Mouse (Mus musculus) embryonic facial prominence, embryonic 14.5 days (tissue): ENCODE measurements around the gene Creb1. TPM values are rescaled to one million over a fixed set of nuclear protein-coding genes. Genes with fewer than 3 reads are reported as not detected.

Experiments
- ATAC-seq: fragments of 200-750 bp; cut with Nextera tagmentation; 2 replicates; pipeline ENCODE4 v1.8.0; 2017; ENCODE audit warnings: low read depth, moderate number of reproducible peaks, moderate TSS enrichment
- DNase-seq: peaks from one replicate; pipeline ENCODE4 v3.0.0-alpha.2; 2015; ENCODE audit warnings: low spot score
- H3K27ac ChIP-seq: fragments of 300-500 bp; sonication (generic); replicated peaks from 2 replicates; pipeline ENCODE4 v1.5.1; 2014; ENCODE audit warnings: low read depth, mild to moderate bottlenecking, low read length, moderate library complexity
- H3K27me3 ChIP-seq: fragments of 300-500 bp; sonication (generic); replicated peaks from 2 replicates; pipeline ENCODE4 v1.6.1; 2014; ENCODE audit warnings: low read length; ENCODE audit not compliant: control insufficient read depth, insufficient read depth
- H3K36me3 ChIP-seq: fragments of 300-500 bp; sonication (generic); 2 replicates; pipeline ENCODE4 v1.6.1; 2014; ENCODE audit warnings: low read length, mixed read lengths; ENCODE audit not compliant: control insufficient read depth, insufficient read depth
- H3K4me1 ChIP-seq: fragments of 300-500 bp; sonication (generic); 2 replicates; pipeline ENCODE4 v1.6.1; 2014; ENCODE audit warnings: antibody characterized with exemption, low read length; ENCODE audit not compliant: control insufficient read depth, insufficient read depth
- H3K4me2 ChIP-seq: fragments of 300-500 bp; sonication (generic); 2 replicates; pipeline ENCODE4 v1.6.1; 2014; ENCODE audit warnings: low read depth, mild to moderate bottlenecking, low read length, moderate library complexity, mixed read lengths
- H3K4me3 ChIP-seq: fragments of 300-500 bp; sonication (generic); 2 replicates; pipeline ENCODE4 v1.5.1; 2014; ENCODE audit warnings: low read depth, mild to moderate bottlenecking, low read length
- H3K9ac ChIP-seq: fragments of 300-500 bp; sonication (generic); 2 replicates; pipeline ENCODE4 v1.6.1; 2014; ENCODE audit warnings: low read depth, mild to moderate bottlenecking, low read length, moderate library complexity, mixed read lengths
- H3K9me3 ChIP-seq: fragments of 300-500 bp; sonication (generic); 2 replicates; pipeline ENCODE4 v1.6.1; 2016; ENCODE audit warnings: low read length; ENCODE audit not compliant: control insufficient read depth
- WGBS: fragments of 180-500 bp; shearing (Covaris S2); extraction: QIAGEN DNeasy Blood & Tissue Kit; methylation state at CpG from one replicate; pipeline ENCODE4 v1.1.7; 2014; 5-methylcytosine and 5-hydroxymethylcytosine counted together
- polyA plus RNA-seq: library from polyadenylated mRNA; unstranded; fragments of >200 nt; fragmentation: Nextera tagmentation; extraction: Ambion mirVana; gene quantifications from 2 replicates; pipeline ENCODE4 v1.2.1, GENCODE M21; 2014

Creb1 gene
- polyA plus RNA-seq, 1 experiment from 2014 or later, result 36.4 TPM

DNA sequence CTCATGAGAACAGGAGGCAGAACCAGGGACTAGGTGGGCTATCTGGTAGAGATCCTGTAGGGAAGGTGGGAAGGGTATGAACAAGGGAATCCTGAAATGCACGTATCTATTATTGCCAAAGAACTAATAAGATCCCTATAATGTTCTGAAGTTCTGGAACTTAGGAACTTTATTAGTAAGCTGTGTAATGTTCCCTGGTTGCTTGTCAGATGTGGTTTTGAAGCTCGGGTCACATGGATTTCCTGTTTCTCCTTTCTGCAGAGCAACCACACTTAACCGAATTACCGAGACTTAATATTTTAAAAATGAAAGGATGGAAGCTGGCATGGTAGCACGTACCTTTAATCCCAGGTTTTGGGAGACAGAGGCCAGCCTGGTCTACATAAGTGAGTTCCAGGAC is 70.9 kb downstream of the Creb1 start:
- Histone ChIP-seq H3K4me1 (no peaks in the 10 kb centered on the region), H3K27ac (no peak overlapping the region), H3K27me3 (no peaks in the 10 kb centered on the region), H3K9me3 (no peaks in the 10 kb centered on the region), H3K9ac (no peak overlapping the region), H3K36me3 (peaks cover 39% of the 10 kb centered on the region), H3K4me3 (no peak overlapping the region), H3K4me2 (no peak overlapping the region)
- DNase-seq (no peak), ATAC-seq (no peak)
- WGBS, result 88% methylated on average over 5 of the region's 5 CpGs

DNA sequence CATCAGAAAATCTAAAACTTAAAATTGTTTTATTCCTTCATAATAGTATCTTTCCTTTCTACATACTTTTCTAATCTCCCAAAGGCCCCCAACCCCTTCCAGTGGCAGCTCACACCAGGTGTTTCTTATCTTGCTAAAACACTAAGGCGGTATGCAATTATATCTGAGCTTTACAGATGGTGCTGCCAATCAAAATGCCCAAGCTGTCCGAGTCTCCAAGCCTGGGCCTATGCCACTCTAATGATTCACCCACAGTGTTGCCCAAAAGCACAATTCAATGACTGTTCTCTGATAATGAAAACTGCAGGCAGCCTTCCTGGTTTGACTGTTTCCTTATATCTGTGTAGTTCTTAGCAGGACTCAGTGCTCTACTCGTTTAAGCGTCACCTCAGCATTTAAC is 76.7 kb downstream of the Creb1 start:
- H3K27ac ChIP-seq, result no peak overlapping the region
- no peaks in the 10 kb centered on the region for H3K27me3 ChIP-seq
- peaks cover 49% of the 10 kb centered on the region for H3K36me3 ChIP-seq
- WGBS, result 69% methylated on average over 4 of the region's 4 CpGs
- H3K9me3 ChIP-seq, result no peaks in the 10 kb centered on the region
- peak; percentile 63 for DNase-seq
- ATAC-seq, result no peak
- H3K4me3 ChIP-seq, result no peak overlapping the region
- H3K4me1 ChIP-seq, result no peaks in the 10 kb centered on the region
- H3K4me2 ChIP-seq, result no peak overlapping the region
- no peak overlapping the region for H3K9ac ChIP-seq

- no peaks in the 10 kb centered on the region; the same call in 1 of the 2 replicates for H3K4me1 ChIP-seq
- peaks cover 42% of the 10 kb centered on the region for H3K36me3 ChIP-seq
- H3K4me2 ChIP-seq, result no peak overlapping the region
- no peaks in the 10 kb centered on the region for H3K9me3 ChIP-seq
- H3K9ac ChIP-seq, result no peak overlapping the region
- no peak overlapping the region for H3K27ac ChIP-seq
- DNase-seq, result no peak
- H3K27me3 ChIP-seq, result no peaks in the 10 kb centered on the region
- 83% methylated on average over 9 of the region's 9 CpGs for WGBS
- ATAC-seq, result no peak
- H3K4me3 ChIP-seq, result no peak overlapping the region
Observed at GRCm38 (mm10) chr1:64609976-64610375, 77.5 kb downstream of the Creb1 start.

DNA sequence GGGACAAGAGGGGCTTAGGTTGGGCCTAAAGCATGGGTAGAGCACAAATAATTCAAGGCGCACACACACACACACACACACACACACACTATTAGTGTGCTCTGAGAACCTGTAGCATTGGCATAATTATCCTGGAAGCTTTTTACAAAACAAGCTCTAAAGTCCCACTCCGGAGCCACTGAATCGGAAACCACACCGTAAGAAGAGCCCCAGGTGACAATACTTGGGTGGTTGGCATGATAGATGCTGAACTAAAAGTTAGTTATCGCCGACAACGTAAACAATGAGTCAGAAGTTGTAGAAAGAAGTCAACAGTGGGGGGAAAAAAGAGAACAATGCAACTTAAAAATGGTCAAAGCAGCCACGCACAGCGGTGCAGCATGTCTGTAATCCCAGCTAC is 81.9 kb downstream of the Creb1 start:
- ATAC-seq (no peak), DNase-seq (no peak)
- Histone ChIP-seq H3K9me3 (no peaks in the 10 kb centered on the region), H3K4me2 (no peak overlapping the region), H3K27me3 (no peaks in the 10 kb centered on the region), H3K27ac (no peak overlapping the region), H3K36me3 (peaks cover 22% of the 10 kb centered on the region), H3K9ac (no peak overlapping the region), H3K4me3 (no peak overlapping the region), H3K4me1 (peaks cover 16% of the 10 kb centered on the region)
- WGBS, result 88% methylated on average over 9 of the region's 9 CpGs

DNA sequence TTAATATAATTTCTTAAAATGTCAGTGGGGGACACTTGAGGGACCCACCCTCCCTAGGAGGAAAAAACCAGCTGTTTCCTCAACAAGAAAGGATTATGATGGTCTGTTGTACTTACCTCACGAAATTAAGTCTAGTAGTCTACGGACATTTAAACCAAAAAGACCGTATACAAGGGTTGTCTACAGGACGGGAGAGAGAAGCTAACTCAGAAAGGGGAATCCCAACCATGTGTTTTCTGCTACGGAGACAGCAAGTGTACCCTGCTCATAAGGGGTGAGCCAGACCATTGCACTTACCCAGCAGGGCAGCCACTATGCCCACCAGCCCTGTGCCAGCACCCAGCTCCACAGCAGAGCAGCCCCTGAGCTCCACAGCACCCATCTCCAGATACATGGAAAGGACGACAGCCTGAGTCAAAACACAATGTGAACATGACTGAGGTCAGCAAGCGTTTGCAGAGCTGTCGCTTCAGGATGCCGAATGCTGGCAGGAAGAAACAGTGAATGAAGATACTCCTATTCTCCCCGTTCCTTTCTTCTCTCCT is 82.4 kb downstream of the Creb1 start:
- H3K4me2 ChIP-seq, result peak overlapping the region; percentile 70
- DNase-seq (no peak), ATAC-seq (no peak)
- H3K9me3 ChIP-seq, result no peaks in the 10 kb centered on the region
- H3K9ac ChIP-seq, result 0 out of 2 replicates have a peak overlapping the region, but pooled peaks have one; percentile 40
- H3K4me3 ChIP-seq, result no peak overlapping the region
- peaks cover 18% of the 10 kb centered on the region for H3K36me3 ChIP-seq
- H3K27me3 ChIP-seq, result no peaks in the 10 kb centered on the region
- H3K27ac ChIP-seq, result peak overlapping the region; percentile 58; the same call in 1 of the 2 replicates
- 85% methylated on average over 10 of the region's 10 CpGs for WGBS
- H3K4me1 ChIP-seq, result peaks cover 16% of the 10 kb centered on the region

DNA sequence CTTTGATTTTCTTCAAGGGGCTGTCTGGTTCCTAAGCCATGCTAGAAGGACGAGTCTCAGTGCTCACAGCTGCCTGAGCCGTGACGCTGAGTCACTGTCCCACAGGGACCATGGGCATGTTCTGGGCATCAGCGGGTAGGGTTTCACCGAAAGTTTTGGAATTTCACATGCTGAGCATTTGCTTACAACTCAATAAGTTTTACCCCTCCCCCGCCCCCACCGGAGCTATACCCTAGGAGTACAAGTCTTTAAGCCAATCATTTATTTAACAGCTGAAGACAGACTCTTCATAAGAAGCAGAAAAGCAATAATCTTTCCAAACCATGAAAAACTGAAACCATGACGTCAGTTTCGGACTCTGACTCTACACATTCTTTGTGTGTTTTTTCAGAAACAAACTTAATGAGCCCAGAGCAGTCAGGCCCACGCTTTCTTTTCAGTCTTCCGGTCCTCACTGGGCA is 83.1 kb downstream of the Creb1 start:
- peaks cover 16% of the 10 kb centered on the region for H3K4me1 ChIP-seq
- peak overlapping the region; percentile 40; the same call in 1 of the 2 replicates for H3K9ac ChIP-seq
- H3K27me3 ChIP-seq, result no peaks in the 10 kb centered on the region
- ATAC-seq (no peak), DNase-seq (peak; percentile 70)
- H3K9me3 ChIP-seq, result no peaks in the 10 kb centered on the region
- 53% methylated on average over 11 of the region's 11 CpGs for WGBS
- H3K36me3 ChIP-seq, result peaks cover 12% of the 10 kb centered on the region
- H3K27ac ChIP-seq, result peak overlapping the region; percentile 58; the same call in 1 of the 2 replicates
- H3K4me3 ChIP-seq, result peak overlapping the region; percentile 6; the same call in 1 of the 2 replicates
- peak overlapping the region; percentile 70 for H3K4me2 ChIP-seq

GRCm38 (mm10) chr1:64616076-64616475 is 83.6 kb downstream of the Creb1 start:
- ATAC-seq, result no peak
- peak overlapping the region; percentile 97 for H3K27ac ChIP-seq
- WGBS, result 56% methylated on average over 6 of the region's 6 CpGs

DNA sequence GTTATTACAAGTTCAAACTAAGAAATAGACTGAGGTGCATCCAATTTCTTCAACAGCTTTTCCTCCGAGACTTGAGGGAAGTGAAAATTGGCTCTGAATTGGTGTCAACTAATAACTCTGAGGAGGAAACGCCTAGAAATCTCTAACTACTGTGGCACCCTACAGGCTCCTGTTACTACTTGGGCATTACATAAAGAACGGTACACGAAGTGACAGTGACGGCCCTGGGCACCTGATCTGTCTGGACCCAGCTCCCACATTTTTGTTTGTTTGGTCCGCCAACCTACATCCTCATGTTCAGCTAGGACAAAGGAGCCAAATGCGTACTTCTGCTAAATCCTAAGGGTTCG is 84.1 kb downstream of the Creb1 start:
- peak overlapping the region; percentile 97 for H3K27ac ChIP-seq
- H3K4me3 ChIP-seq, result peak overlapping the region; percentile 82
- no peaks in the 10 kb centered on the region for H3K27me3 ChIP-seq
- H3K9ac ChIP-seq, result peak overlapping the region; percentile 94
- no peaks in the 10 kb centered on the region for H3K9me3 ChIP-seq
- ATAC-seq (peak; percentile 2; the same call in 1 of the 2 replicates), DNase-seq (no peak)
- H3K4me1 ChIP-seq, result peaks cover 16% of the 10 kb centered on the region
- peaks cover 10% of the 10 kb centered on the region; the same call in 1 of the 2 replicates for H3K36me3 ChIP-seq
- WGBS, result 4% methylated on average over 8 of the region's 8 CpGs
- peak overlapping the region; percentile 70 for H3K4me2 ChIP-seq

More at GRCm38 (mm10) chr1:64616076-64616475, 83.6 kb downstream of the Creb1 start:
- H3K9ac ChIP-seq, result peak overlapping the region; percentile 94
- no peaks in the 10 kb centered on the region for H3K27me3 ChIP-seq
- peak overlapping the region; percentile 82 for H3K4me3 ChIP-seq
- H3K4me1 ChIP-seq, result peaks cover 16% of the 10 kb centered on the region
- H3K36me3 ChIP-seq, result peaks cover 10% of the 10 kb centered on the region; the same call in 1 of the 2 replicates
- H3K9me3 ChIP-seq, result no peaks in the 10 kb centered on the region
- peak overlapping the region; percentile 70 for H3K4me2 ChIP-seq
- DNase-seq, result no peak
